Mouse (Mus musculus): ENCODE data around the gene Cab39l. TPM values are rescaled to one million over a fixed set of nuclear protein-coding genes. Genes with fewer than 3 reads are reported as not detected.

Cab39l gene
- polyA plus RNA-seq, 1 experiment from 2014 or later: 47.7 TPM

- H3K4me2 ChIP-seq (ENCODE audit: low read depth, low read length, severe bottlenecking): peak overlapping the region; percentile 62; the same call in 1 of the 2 replicates
- H3K27ac ChIP-seq (ENCODE audit: low read depth, low read length): no peak overlapping the region
- no peaks in the 10 kb centered on the region for H3K36me3 ChIP-seq (ENCODE audit: control insufficient read depth, insufficient read depth, low read length)
- H3K27me3 ChIP-seq (ENCODE audit: control insufficient read depth, insufficient read depth, low read length): no peaks in the 10 kb centered on the region; the same call in 1 of the 2 replicates
- no peaks in the 10 kb centered on the region for H3K9me3 ChIP-seq (ENCODE audit: control insufficient read depth, low read length)
- no peak for ATAC-seq (replicated peaks; ENCODE audit: low FRiP score)
- H3K9ac ChIP-seq (ENCODE audit: low read length): no peak overlapping the region
- no peak for DNase-seq (ENCODE audit: low spot score)
- WGBS: 18% methylated on average over 9 of the region's 9 CpGs
- no peak overlapping the region; the same call in 1 of the 2 replicates for H3K4me3 ChIP-seq (ENCODE audit: low read depth, low read length)
- H3K4me1 ChIP-seq (replicated peaks; ENCODE audit: control insufficient read depth, insufficient read depth, low read length): no peaks in the 10 kb centered on the region
These were observed 183.6 kb downstream of the Cab39l start for GRCm38 (mm10) chr14:59624326-59624885.

GRCm38 (mm10) chr14:59625158-59625805 lies 184.5 kb downstream of the Cab39l start, which contains the start of gene Shisa2:
Shisa2 (plus strand) TSS chr14:59625308.
- WGBS: under 1% methylated on average over 64 of the region's 65 CpGs
- ATAC-seq (replicated peaks; ENCODE audit: low FRiP score): peak; percentile 90
- peak; percentile 94 for DNase-seq (ENCODE audit: low spot score)
- no peaks in the 10 kb centered on the region; the same call in 1 of the 2 replicates for H3K27me3 ChIP-seq (ENCODE audit: control insufficient read depth, insufficient read depth, low read length)
- no peaks in the 10 kb centered on the region for H3K4me1 ChIP-seq (replicated peaks; ENCODE audit: control insufficient read depth, insufficient read depth, low read length)
- no peaks in the 10 kb centered on the region for H3K36me3 ChIP-seq (ENCODE audit: control insufficient read depth, insufficient read depth, low read length)
- H3K4me2 ChIP-seq (ENCODE audit: low read depth, low read length, severe bottlenecking): peak within 1 kb of the TSS; percentile 62
- peak within 1 kb of the TSS; percentile 75 for H3K27ac ChIP-seq (ENCODE audit: low read depth, low read length)
- peak within 1 kb of the TSS; percentile 89 for H3K9ac ChIP-seq (ENCODE audit: low read length)
- H3K9me3 ChIP-seq (ENCODE audit: control insufficient read depth, low read length): no peaks in the 10 kb centered on the region
- H3K4me3 ChIP-seq (ENCODE audit: low read depth, low read length): peak within 1 kb of the TSS; percentile 78

GRCm38 (mm10) chr14:59625806-59626364 lies 185.1 kb downstream of the Cab39l start:
- Histone ChIP-seq H3K4me3 (ENCODE audit: low read depth, low read length) (peak overlapping the region; percentile 78), H3K9ac (ENCODE audit: low read length) (peak overlapping the region; percentile 89), H3K27me3 (ENCODE audit: control insufficient read depth, insufficient read depth, low read length) (no peaks in the 10 kb centered on the region; the same call in 1 of the 2 replicates), H3K4me1 (replicated peaks; ENCODE audit: control insufficient read depth, insufficient read depth, low read length) (no peaks in the 10 kb centered on the region), H3K9me3 (ENCODE audit: control insufficient read depth, low read length) (no peaks in the 10 kb centered on the region), H3K36me3 (ENCODE audit: control insufficient read depth, insufficient read depth, low read length) (no peaks in the 10 kb centered on the region), H3K4me2 (ENCODE audit: low read depth, low read length, severe bottlenecking) (peak overlapping the region; percentile 62), H3K27ac (ENCODE audit: low read depth, low read length) (peak overlapping the region; percentile 75)
- DNase-seq (ENCODE audit: low spot score): peak; percentile 83
- peak; percentile 40 for ATAC-seq (replicated peaks; ENCODE audit: low FRiP score)
- under 1% methylated on average over 51 of the region's 51 CpGs for WGBS

GRCm38 (mm10) chr14:59626711-59627110 lies 185.9 kb downstream of the Cab39l start:
- H3K4me1 ChIP-seq (replicated peaks; ENCODE audit: control insufficient read depth, insufficient read depth, low read length): no peaks in the 10 kb centered on the region
- H3K4me3 ChIP-seq (ENCODE audit: low read depth, low read length): peak overlapping the region; percentile 78
- peak overlapping the region; percentile 89 for H3K9ac ChIP-seq (ENCODE audit: low read length)
- H3K27me3 ChIP-seq (ENCODE audit: control insufficient read depth, insufficient read depth, low read length): no peaks in the 10 kb centered on the region; the same call in 1 of the 2 replicates
- H3K36me3 ChIP-seq (ENCODE audit: control insufficient read depth, insufficient read depth, low read length): no peaks in the 10 kb centered on the region; the same call in 1 of the 2 replicates
- 8% methylated on average over 8 of the region's 8 CpGs for WGBS
- H3K4me2 ChIP-seq (ENCODE audit: low read depth, low read length, severe bottlenecking): peak overlapping the region; percentile 62
- ATAC-seq (replicated peaks; ENCODE audit: low FRiP score): no peak
- peak overlapping the region; percentile 68; the same call in 1 of the 2 replicates for H3K27ac ChIP-seq (ENCODE audit: low read depth, low read length)
- no peaks in the 10 kb centered on the region for H3K9me3 ChIP-seq (ENCODE audit: control insufficient read depth, low read length)
- DNase-seq (ENCODE audit: low spot score): no peak

- 8% methylated on average over 9 of the region's 9 CpGs for WGBS
- Histone ChIP-seq H3K9ac (ENCODE audit: low read length) (peak overlapping the region; percentile 89), H3K4me3 (ENCODE audit: low read depth, low read length) (peak overlapping the region; percentile 78), H3K4me2 (ENCODE audit: low read depth, low read length, severe bottlenecking) (peak overlapping the region; percentile 62; the same call in 1 of the 2 replicates), H3K27ac (ENCODE audit: low read depth, low read length) (peak overlapping the region; percentile 68; the same call in 1 of the 2 replicates), H3K9me3 (ENCODE audit: control insufficient read depth, low read length) (no peaks in the 10 kb centered on the region), H3K4me1 (replicated peaks; ENCODE audit: control insufficient read depth, insufficient read depth, low read length) (no peaks in the 10 kb centered on the region), H3K27me3 (ENCODE audit: control insufficient read depth, insufficient read depth, low read length) (no peaks in the 10 kb centered on the region; the same call in 1 of the 2 replicates), H3K36me3 (ENCODE audit: control insufficient read depth, insufficient read depth, low read length) (no peaks in the 10 kb centered on the region; the same call in 1 of the 2 replicates)
- DNase-seq (ENCODE audit: low spot score) (no peak), ATAC-seq (replicated peaks; ENCODE audit: low FRiP score) (no peak)
These were observed 186.4 kb downstream of the Cab39l start for GRCm38 (mm10) chr14:59627142-59627680.

- H3K4me1 ChIP-seq (replicated peaks; ENCODE audit: control insufficient read depth, insufficient read depth, low read length): no peaks in the 10 kb centered on the region
- H3K36me3 ChIP-seq (ENCODE audit: control insufficient read depth, insufficient read depth, low read length): no peaks in the 10 kb centered on the region; the same call in 1 of the 2 replicates
- peak overlapping the region; percentile 78 for H3K4me3 ChIP-seq (ENCODE audit: low read depth, low read length)
- H3K9me3 ChIP-seq (ENCODE audit: control insufficient read depth, low read length): no peaks in the 10 kb centered on the region
- peak overlapping the region; percentile 62 for H3K4me2 ChIP-seq (ENCODE audit: low read depth, low read length, severe bottlenecking)
- peak; percentile 70 for DNase-seq (ENCODE audit: low spot score)
- ATAC-seq (replicated peaks; ENCODE audit: low FRiP score): peak; percentile 45; the same call in 1 of the 2 replicates
- peak overlapping the region; percentile 68 for H3K27ac ChIP-seq (ENCODE audit: low read depth, low read length)
- no peaks in the 10 kb centered on the region; the same call in 1 of the 2 replicates for H3K27me3 ChIP-seq (ENCODE audit: control insufficient read depth, insufficient read depth, low read length)
- WGBS: 8% methylated on average over 7 of the region's 7 CpGs
- H3K9ac ChIP-seq (ENCODE audit: low read length): peak overlapping the region; percentile 89
These were observed 187.1 kb downstream of the Cab39l start for GRCm38 (mm10) chr14:59627823-59628222.

- Histone ChIP-seq H3K9ac (ENCODE audit: low read length) (no peak overlapping the region), H3K4me2 (ENCODE audit: low read depth, low read length, severe bottlenecking) (no peak overlapping the region), H3K4me3 (ENCODE audit: low read depth, low read length) (no peak overlapping the region; the same call in 1 of the 2 replicates), H3K27me3 (ENCODE audit: control insufficient read depth, insufficient read depth, low read length) (no peaks in the 10 kb centered on the region; the same call in 1 of the 2 replicates), H3K9me3 (ENCODE audit: control insufficient read depth, low read length) (no peaks in the 10 kb centered on the region), H3K36me3 (ENCODE audit: control insufficient read depth, insufficient read depth, low read length) (no peaks in the 10 kb centered on the region; the same call in 1 of the 2 replicates), H3K4me1 (replicated peaks; ENCODE audit: control insufficient read depth, insufficient read depth, low read length) (no peaks in the 10 kb centered on the region), H3K27ac (ENCODE audit: low read depth, low read length) (no peak overlapping the region)
- ATAC-seq (replicated peaks; ENCODE audit: low FRiP score) (no peak), DNase-seq (ENCODE audit: low spot score) (no peak)
- WGBS: 88% methylated on average over 15 of the region's 15 CpGs
These were observed 188.5 kb downstream of the Cab39l start for GRCm38 (mm10) chr14:59629308-59629707.

GRCm38 (mm10) chr14:59630096-59630495 lies 189.3 kb downstream of the Cab39l start:
- H3K4me2 ChIP-seq (ENCODE audit: low read depth, low read length, severe bottlenecking): no peak overlapping the region

More at GRCm38 (mm10) chr14:59630096-59630495, 189.3 kb downstream of the Cab39l start:
- Histone ChIP-seq H3K36me3 (ENCODE audit: control insufficient read depth, insufficient read depth, low read length) (no peaks in the 10 kb centered on the region; the same call in 1 of the 2 replicates), H3K4me3 (ENCODE audit: low read depth, low read length) (no peak overlapping the region), H3K27ac (ENCODE audit: low read depth, low read length) (no peak overlapping the region), H3K27me3 (ENCODE audit: control insufficient read depth, insufficient read depth, low read length) (no peaks in the 10 kb centered on the region; the same call in 1 of the 2 replicates), H3K4me1 (replicated peaks; ENCODE audit: control insufficient read depth, insufficient read depth, low read length) (no peaks in the 10 kb centered on the region), H3K9ac (ENCODE audit: low read length) (no peak overlapping the region), H3K9me3 (ENCODE audit: control insufficient read depth, low read length) (no peaks in the 10 kb centered on the region)
- 82% methylated on average over 9 of the region's 9 CpGs for WGBS
- ATAC-seq (replicated peaks; ENCODE audit: low FRiP score) (no peak), DNase-seq (ENCODE audit: low spot score) (no peak)
